Mouse (Mus musculus): ENCODE results near the gene Hdc. TPM values are rescaled to one million over a fixed set of nuclear protein-coding genes. Genes with fewer than 3 reads are reported as not detected.

Hdc gene
- polyA plus RNA-seq, 1 experiment = 75.3 TPM

DNA sequence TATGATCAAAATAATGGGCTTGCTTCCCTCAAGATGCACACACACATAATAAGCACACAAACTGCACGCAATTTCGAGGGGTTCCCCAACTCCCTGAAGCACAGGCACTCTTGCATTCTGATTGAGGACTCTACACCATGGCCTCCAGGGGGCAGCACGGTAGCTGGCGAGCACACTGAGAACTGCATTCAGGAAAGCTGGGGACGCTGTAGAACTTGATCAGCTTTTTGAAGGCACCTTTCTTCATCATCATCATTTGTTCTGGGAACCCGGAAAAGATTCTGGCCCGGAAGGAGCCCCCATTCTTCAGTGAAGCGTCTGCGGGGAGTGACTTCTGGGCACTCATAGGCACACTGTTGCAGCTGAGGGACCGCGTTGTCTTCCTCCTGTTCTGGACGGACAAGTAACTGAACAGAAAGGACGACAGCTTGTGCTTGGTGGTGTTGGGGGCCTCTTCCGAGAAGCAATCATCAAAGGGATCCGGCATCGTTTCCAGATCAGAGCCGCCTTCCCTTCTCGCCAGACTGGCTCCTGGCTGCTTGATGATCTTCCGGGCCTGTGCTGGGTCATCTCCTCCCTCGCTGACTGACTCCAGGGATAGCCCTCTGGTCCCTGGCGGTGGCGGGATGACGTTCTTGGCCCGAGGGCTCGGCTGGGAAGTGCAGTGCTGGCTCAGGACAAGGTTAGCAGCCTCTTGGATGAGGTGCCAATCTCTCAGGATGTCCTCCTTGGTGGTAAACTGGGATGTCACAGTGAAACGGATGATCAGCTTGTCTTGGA, 25.1 kb downstream of the Hdc start:
- DNase-seq = peak; percentile 69
- WGBS = 22% methylated on average over 26 of the region's 26 CpGs
- Histone ChIP-seq H3K4me1 (ENCODE audit: control insufficient read depth, insufficient read depth, low read length) (peaks cover 5% of the 10 kb centered on the region; the same call in 1 of the 2 replicates), H3K4me3 (replicated peaks; ENCODE audit: extremely low read depth, low read depth, low read length) (peak overlapping the region; percentile 16)
- TF ChIP-seq CTCF (IDR thresholded peaks at IDR 0.05; ENCODE audit: insufficient read depth, low read length) (peak; percentile 96), POLR2A (IDR thresholded peaks at IDR 0.05; ENCODE audit: borderline replicate concordance, extremely low read depth, low read depth, low read length) (no peak)

DNA sequence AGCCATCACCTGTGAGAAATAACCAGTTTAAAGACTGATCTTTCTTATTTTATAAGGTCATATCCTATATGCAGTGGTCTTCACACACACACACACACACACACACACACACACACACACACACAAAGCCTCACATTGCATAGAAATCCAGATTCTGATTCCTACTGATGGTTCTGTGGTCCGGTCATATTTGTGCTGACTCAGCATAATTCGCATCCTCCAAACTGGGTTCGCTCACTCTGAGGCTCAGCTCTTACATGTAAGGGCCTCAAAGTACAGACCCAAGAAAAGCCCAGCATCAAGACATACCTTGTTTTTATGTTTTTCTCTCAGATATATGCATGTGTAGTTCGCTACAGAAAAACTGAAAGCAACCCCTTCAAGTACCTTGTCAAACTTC, 27.8 kb downstream of the Hdc start:
- WGBS = 85% methylated on average over 4 of the region's 4 CpGs
- Histone ChIP-seq H3K4me1 (ENCODE audit: control insufficient read depth, insufficient read depth, low read length) (no peaks in the 10 kb centered on the region), H3K4me3 (replicated peaks; ENCODE audit: extremely low read depth, low read depth, low read length) (no peak overlapping the region)
- DNase-seq = no peak
- no peak for TF ChIP-seq CTCF (IDR thresholded peaks at IDR 0.05; ENCODE audit: insufficient read depth, low read length)
- no peak for TF ChIP-seq POLR2A (IDR thresholded peaks at IDR 0.05; ENCODE audit: borderline replicate concordance, extremely low read depth, low read depth, low read length)

DNA sequence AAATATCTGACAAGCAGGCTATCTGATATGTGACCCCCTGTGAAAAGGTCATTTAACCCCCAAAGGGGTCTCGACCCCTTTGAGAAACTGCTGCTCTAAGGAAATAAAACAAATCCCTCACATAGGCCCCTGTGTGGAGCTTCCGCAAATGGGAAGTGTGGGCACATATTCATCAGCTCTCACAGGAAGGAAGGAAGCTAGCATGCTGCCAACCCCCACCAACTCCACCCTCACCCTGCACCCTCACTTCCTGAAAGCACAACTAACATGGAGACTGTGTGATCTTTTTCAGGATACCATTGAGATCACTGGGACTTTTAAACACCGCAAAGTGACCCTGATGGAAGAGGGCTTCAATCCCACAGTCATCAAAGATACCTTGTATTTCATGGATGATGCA, 31.6 kb downstream of the Hdc start:
- WGBS = 51% methylated on average over 3 of the region's 3 CpGs
- Histone ChIP-seq H3K4me3 (replicated peaks; ENCODE audit: extremely low read depth, low read depth, low read length) (no peak overlapping the region), H3K4me1 (ENCODE audit: control insufficient read depth, insufficient read depth, low read length) (no peaks in the 10 kb centered on the region)
- TF ChIP-seq POLR2A (IDR thresholded peaks at IDR 0.05; ENCODE audit: borderline replicate concordance, extremely low read depth, low read depth, low read length) (no peak), CTCF (IDR thresholded peaks at IDR 0.05; ENCODE audit: insufficient read depth, low read length) (no peak)
- DNase-seq = no peak

DNA sequence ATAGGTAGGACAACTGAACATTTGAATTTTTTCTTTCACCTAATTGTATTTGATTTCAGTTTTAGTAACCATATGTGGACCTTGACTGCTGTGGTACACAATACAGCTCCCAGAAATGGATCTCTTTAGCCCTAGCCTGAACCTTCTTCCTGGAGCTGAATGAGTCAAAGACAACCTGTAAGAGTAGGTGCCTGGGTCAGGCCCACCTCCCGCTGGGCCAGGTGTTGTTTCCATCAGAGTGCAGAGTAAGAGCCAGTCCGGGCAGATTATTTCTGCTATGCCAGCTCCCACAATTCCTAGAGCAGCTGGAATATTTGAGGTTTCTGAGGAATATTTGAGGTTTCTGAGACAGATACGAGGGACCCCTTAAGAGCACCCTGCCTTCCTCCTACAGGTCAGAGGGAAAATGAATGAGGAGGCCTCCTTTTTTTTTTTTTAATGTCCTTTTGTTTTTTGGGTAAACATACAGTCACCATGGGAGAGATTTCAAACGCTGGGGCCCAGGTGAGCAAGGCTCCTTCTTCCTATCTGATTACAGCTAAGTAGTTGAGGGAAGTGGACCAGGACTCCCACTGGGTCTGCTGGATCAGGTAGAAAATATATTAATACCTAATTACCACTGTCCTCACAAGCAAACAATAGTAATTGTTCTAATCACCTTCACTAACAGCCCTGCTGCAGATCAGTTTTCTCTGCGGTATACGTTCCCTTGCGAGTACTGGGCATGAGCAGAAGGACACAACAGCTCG, 34.3 kb downstream of the Hdc start:
- TF ChIP-seq POLR2A (IDR thresholded peaks at IDR 0.05; ENCODE audit: borderline replicate concordance, extremely low read depth, low read depth, low read length) (no peak), CTCF (IDR thresholded peaks at IDR 0.05; ENCODE audit: insufficient read depth, low read length) (no peak)
- no peaks in the 10 kb centered on the region for H3K4me1 ChIP-seq (ENCODE audit: control insufficient read depth, insufficient read depth, low read length)
- DNase-seq = no peak
- WGBS = 81% methylated on average over 8 of the region's 8 CpGs
- H3K4me3 ChIP-seq (replicated peaks; ENCODE audit: extremely low read depth, low read depth, low read length) = no peak overlapping the region

DNA sequence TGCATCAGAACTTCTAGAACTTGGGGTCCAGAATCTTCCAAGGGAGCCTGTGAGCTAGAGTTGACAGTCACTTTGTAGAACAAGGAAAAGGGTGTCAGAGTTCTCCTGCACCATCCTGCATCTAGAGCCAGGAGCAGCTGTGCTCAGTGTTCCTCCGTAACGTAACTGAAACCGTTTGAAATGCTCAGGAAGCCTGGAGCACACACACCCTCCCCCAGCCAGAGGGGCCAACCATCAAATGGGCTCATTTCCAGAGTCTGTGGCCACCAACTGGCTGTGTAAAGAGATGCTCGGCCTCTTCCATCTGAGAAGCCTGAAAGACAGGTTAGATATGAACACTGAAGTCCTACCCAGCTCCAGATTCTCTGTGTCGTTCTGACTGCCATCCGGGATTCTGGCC, 35.1 kb downstream of the Hdc start:
- no peak overlapping the region for H3K4me3 ChIP-seq (replicated peaks; ENCODE audit: extremely low read depth, low read depth, low read length)
- TF ChIP-seq POLR2A (IDR thresholded peaks at IDR 0.05; ENCODE audit: borderline replicate concordance, extremely low read depth, low read depth, low read length) (no peak), CTCF (IDR thresholded peaks at IDR 0.05; ENCODE audit: insufficient read depth, low read length) (no peak)
- H3K4me1 ChIP-seq (ENCODE audit: control insufficient read depth, insufficient read depth, low read length) = no peaks in the 10 kb centered on the region
- no peak for DNase-seq
- 58% methylated on average over 6 of the region's 6 CpGs for WGBS

DNA sequence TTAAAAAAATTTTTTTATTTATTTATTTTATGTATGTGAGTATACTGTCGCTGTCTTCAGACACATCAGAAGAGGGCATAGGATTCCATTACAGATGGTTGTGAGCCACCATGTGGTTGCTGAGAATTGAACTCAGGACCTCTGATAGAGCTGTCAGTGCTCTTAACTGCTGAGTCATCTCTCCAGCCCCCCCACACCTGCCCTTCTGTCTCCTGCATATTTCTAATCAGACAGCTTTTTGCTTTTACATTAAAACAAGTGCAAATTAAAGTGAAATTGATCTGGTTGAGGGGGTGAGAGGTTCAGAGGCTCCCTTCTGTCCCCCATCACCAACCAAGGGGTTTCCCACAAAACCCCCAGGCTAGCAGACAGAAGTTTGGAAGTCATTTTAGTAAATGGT, 39.8 kb downstream of the Hdc start:
- no peak overlapping the region for H3K4me3 ChIP-seq (replicated peaks; ENCODE audit: extremely low read depth, low read depth, low read length)
- no peaks in the 10 kb centered on the region for H3K4me1 ChIP-seq (ENCODE audit: control insufficient read depth, insufficient read depth, low read length)
- TF ChIP-seq POLR2A (IDR thresholded peaks at IDR 0.05; ENCODE audit: borderline replicate concordance, extremely low read depth, low read depth, low read length) (no peak), CTCF (IDR thresholded peaks at IDR 0.05; ENCODE audit: insufficient read depth, low read length) (no peak)
- WGBS = 87% methylated on average over 1 of the region's 1 CpGs
- no peak for DNase-seq

DNA sequence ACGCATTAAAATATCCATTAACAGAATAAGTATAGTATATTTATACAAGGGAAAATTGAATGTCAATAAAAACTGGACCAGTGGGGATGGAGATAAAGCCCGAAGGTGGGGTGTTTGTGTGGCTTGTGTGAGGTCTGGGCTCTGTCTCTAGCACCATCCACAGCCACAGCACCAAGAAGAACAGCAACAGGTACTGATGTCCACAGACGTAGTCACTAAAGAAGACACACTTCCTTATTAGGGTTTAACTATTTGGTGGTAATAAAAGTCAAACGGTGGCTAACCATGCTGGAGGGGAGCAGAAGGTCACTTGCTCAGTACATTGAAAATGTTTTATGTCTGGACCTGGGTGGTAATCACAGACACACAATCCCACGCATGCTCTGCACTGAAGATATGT, 41.7 kb downstream of the Hdc start:
- TF ChIP-seq POLR2A (IDR thresholded peaks at IDR 0.05; ENCODE audit: borderline replicate concordance, extremely low read depth, low read depth, low read length) (no peak), CTCF (IDR thresholded peaks at IDR 0.05; ENCODE audit: insufficient read depth, low read length) (no peak)
- no peaks in the 10 kb centered on the region for H3K4me1 ChIP-seq (ENCODE audit: control insufficient read depth, insufficient read depth, low read length)
- DNase-seq = no peak
- H3K4me3 ChIP-seq (replicated peaks; ENCODE audit: extremely low read depth, low read depth, low read length) = no peak overlapping the region
- 79% methylated on average over 5 of the region's 5 CpGs for WGBS

DNA sequence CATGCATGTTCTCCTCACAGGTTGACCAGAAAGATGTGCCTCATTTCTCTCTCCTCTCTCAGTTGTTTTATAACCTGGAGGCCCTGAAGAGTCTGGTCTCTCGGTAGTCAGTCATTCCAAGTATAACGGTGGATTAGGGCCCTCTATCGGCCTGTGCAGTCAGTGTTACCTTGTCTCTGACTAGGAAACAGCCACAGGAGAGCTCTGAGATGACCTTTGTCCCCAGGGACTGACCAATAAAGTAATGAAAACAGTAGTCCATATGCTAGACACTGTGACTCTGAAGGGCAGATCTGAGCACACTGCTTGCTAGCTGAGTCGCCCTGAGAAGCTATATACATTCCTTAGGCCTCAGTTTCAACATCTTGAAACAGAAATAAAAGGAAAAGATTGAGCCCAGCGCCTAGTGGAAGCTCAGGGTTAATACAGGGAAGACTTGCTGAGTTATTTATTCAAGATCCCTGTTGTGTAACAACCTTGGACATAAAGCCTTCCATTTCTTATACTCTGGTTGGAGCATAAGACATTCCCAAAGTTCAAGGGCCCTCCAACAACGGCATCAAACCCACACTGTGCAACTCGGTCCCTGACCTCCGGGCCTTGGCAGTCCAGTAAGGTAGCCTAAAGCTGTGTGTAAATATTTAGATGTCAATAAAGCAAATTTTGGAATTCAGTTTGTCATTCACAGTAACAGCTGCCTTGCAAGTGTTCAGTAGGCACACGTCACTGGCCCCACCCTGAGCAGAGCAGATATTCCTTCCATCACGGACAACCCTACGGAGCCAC, 43.5 kb downstream of the Hdc start:
- no peak for DNase-seq
- TF ChIP-seq CTCF (IDR thresholded peaks at IDR 0.05; ENCODE audit: insufficient read depth, low read length) (no peak), POLR2A (IDR thresholded peaks at IDR 0.05; ENCODE audit: borderline replicate concordance, extremely low read depth, low read depth, low read length) (no peak)
- 65% methylated on average over 11 of the region's 11 CpGs for WGBS
- no peaks in the 10 kb centered on the region for H3K4me1 ChIP-seq (ENCODE audit: control insufficient read depth, insufficient read depth, low read length)
- H3K4me3 ChIP-seq (replicated peaks; ENCODE audit: extremely low read depth, low read depth, low read length) = no peak overlapping the region

DNA sequence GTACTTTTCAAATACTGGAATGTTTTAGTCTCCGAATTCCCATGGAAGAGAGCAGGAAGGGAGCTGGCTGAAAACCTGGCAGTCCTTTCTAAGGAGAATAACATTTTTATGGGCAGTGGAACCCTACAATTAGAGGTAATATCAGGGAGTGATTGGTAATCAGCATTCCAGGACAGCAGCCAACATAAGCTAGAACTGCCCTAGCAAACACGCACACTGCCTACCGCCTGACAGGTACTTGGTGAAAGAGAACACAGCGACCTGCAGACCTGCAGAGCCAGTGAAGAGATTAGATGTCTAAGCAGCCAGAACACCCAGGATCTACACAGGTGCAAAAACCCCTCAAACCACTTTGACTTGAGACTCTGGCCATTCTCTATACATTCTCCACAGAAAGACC, 46.4 kb downstream of the Hdc start:
- WGBS = 67% methylated on average over 4 of the region's 4 CpGs
- Histone ChIP-seq H3K4me3 (replicated peaks; ENCODE audit: extremely low read depth, low read depth, low read length) (no peak overlapping the region), H3K4me1 (ENCODE audit: control insufficient read depth, insufficient read depth, low read length) (no peaks in the 10 kb centered on the region)
- no peak for DNase-seq
- no peak for TF ChIP-seq POLR2A (IDR thresholded peaks at IDR 0.05; ENCODE audit: borderline replicate concordance, extremely low read depth, low read depth, low read length)
- no peak for TF ChIP-seq CTCF (IDR thresholded peaks at IDR 0.05; ENCODE audit: insufficient read depth, low read length)
